Mouse (Mus musculus) midbrain, embryonic 14.5 days (tissue): ENCODE data around the gene Il9r. TPM values are rescaled to one million over a fixed set of nuclear protein-coding genes. Genes with fewer than 3 reads are reported as not detected.

Experiments used
- ATAC-seq: fragments of 200-750 bp; cut with Nextera tagmentation; 2 replicates; pipeline ENCODE4 v1.8.0; 2017; ENCODE audit warnings: moderate number of reproducible peaks, moderate library complexity; ENCODE audit not compliant: low FRiP score, low TSS enrichment
- DNase-seq: peaks from one replicate; pipeline ENCODE4 v3.0.0-alpha.2; 2015
- H3K27ac ChIP-seq: fragments of 300-500 bp; sonication (generic); replicated peaks from 2 replicates; pipeline ENCODE4 v1.5.1; 2014; ENCODE audit warnings: mild to moderate bottlenecking, low read depth, low read length, moderate library complexity
- H3K27me3 ChIP-seq: fragments of 300-500 bp; sonication (generic); 2 replicates; pipeline ENCODE4 v1.6.1; 2014; ENCODE audit warnings: low read length, control low read depth, mixed read lengths; ENCODE audit not compliant: control insufficient read depth, insufficient read depth
- H3K36me3 ChIP-seq: fragments of 300-500 bp; sonication (generic); 2 replicates; pipeline ENCODE4 v1.6.1; 2014; ENCODE audit warnings: low read length, control low read depth; ENCODE audit not compliant: control insufficient read depth, insufficient read depth
- H3K4me1 ChIP-seq: fragments of 300-500 bp; sonication (generic); 2 replicates; pipeline ENCODE4 v1.6.1; 2014; ENCODE audit warnings: mild to moderate bottlenecking, antibody characterized with exemption, low read length, control low read depth; ENCODE audit not compliant: control insufficient read depth, insufficient read depth
- H3K4me2 ChIP-seq: fragments of 300-500 bp; sonication (generic); 2 replicates; pipeline ENCODE4 v1.6.1; 2014; ENCODE audit warnings: mild to moderate bottlenecking, low read length, moderate library complexity
- H3K4me3 ChIP-seq: fragments of 300-500 bp; sonication (generic); replicated peaks from 2 replicates; pipeline ENCODE4 v1.5.1; 2014; ENCODE audit warnings: low read depth, low read length
- H3K9ac ChIP-seq: fragments of 300-500 bp; sonication (generic); replicated peaks from 2 replicates; pipeline ENCODE4 v1.6.1; 2014; ENCODE audit warnings: mild to moderate bottlenecking, low read length, moderate library complexity
- H3K9me3 ChIP-seq: fragments of 300-500 bp; sonication (generic); 2 replicates; pipeline ENCODE4 v1.6.1; 2016; ENCODE audit warnings: low read length, control low read depth, mixed read lengths; ENCODE audit not compliant: control insufficient read depth
- WGBS: fragments of 180-500 bp; shearing (Covaris S2); extraction: QIAGEN DNeasy Blood & Tissue Kit; methylation state at CpG from one replicate; pipeline ENCODE4 v1.1.7; 2014; 5-methylcytosine and 5-hydroxymethylcytosine counted together
- polyA plus RNA-seq: library from polyadenylated mRNA; unstranded; fragments of >200 nt; fragmentation: Nextera tagmentation; extraction: Ambion mirVana; gene quantifications from 2 replicates; pipeline ENCODE4 v1.2.1, GENCODE M21; 2014

The Il9r gene
- polyA plus RNA-seq, 1 experiment from 2014 or later: not detected

DNA sequence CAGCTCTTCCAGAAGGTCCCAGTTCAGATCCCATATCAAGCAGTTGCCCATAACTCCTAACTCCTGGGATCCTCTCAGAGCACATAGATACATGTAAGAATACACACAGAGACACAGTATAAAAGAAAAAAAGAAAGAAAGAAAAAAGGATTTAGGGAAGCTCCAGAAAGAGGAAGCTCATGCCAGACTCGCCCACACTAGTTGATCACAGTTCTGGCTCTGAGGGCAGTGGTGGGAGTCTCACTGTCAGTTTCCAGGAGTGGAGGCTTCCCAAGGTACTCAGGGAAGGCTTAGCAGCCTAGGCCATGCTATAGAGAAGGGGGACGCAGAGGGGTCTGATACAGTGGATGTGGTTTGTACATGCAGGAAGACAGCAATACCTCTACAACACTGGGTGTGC, 31.0 kb upstream of the Il9r start:
- H3K9ac ChIP-seq: no peak overlapping the region
- peaks cover 14% of the 10 kb centered on the region for H3K4me1 ChIP-seq
- no peak overlapping the region for H3K27ac ChIP-seq
- DNase-seq: no peak
- peaks cover 59% of the 10 kb centered on the region for H3K36me3 ChIP-seq
- H3K4me3 ChIP-seq: no peak overlapping the region
- WGBS: 97% methylated on average over 2 of the region's 2 CpGs
- no peak overlapping the region for H3K4me2 ChIP-seq
- H3K27me3 ChIP-seq: no peaks in the 10 kb centered on the region
- no peak for ATAC-seq
- H3K9me3 ChIP-seq: no peaks in the 10 kb centered on the region

DNA sequence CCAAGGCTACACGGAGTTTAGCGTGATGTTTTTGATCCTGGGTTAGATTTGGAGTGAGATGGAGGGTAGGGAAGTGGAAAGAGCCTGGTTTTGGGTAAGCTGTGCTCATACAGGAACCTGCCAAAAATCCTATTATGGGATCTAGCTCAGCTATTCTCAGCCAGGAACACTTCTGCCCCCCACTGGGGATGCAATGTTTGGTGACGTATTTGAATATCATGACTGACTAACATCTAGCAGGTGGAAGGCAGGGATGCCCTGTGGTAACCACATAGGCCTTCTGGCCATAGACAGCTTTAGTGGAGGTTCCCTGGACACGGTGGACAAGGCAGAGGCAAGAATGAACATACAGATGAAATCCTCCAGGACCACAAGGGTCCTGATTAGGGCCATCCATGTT, 30.1 kb upstream of the Il9r start:
- H3K4me1 ChIP-seq: peaks cover 12% of the 10 kb centered on the region
- H3K9me3 ChIP-seq: no peaks in the 10 kb centered on the region
- H3K27me3 ChIP-seq: no peaks in the 10 kb centered on the region
- no peak for DNase-seq
- 85% methylated on average over 4 of the region's 4 CpGs for WGBS
- H3K36me3 ChIP-seq: peaks cover 58% of the 10 kb centered on the region
- no peak for ATAC-seq
- no peak overlapping the region for H3K4me3 ChIP-seq
- H3K9ac ChIP-seq: no peak overlapping the region
- H3K27ac ChIP-seq: no peak overlapping the region
- no peak overlapping the region for H3K4me2 ChIP-seq

DNA sequence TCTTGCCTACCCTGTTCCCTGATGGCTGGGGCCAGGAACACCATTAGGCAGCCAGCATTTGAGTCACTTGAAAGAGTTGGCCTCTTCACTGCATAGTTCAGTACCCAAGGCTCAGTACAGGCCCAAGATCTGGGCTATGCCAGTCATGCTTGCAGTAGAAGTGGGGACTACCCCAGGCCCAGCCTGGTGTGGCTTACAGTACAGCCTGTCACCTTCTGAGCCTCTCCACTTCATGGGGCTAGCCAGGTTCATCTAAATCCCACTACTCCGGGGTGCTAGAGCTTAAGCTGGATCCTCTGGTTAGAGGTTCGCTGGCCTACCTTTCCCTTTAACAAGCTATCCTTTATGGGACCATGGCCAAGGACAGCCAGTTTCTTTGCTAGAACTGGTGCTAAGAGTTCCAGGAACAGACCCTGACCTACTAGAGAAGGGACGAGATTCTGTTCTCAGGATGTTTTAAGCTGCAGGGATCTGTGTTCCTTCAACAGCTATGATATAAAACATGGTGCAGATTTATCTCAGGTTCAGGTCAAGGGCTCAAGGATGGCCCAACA, 28.3 kb upstream of the Il9r start:
- peaks cover 39% of the 10 kb centered on the region for H3K36me3 ChIP-seq
- DNase-seq: no peak
- H3K9ac ChIP-seq: no peak overlapping the region
- H3K27ac ChIP-seq: no peak overlapping the region
- no peak for ATAC-seq
- H3K4me2 ChIP-seq: no peak overlapping the region
- H3K27me3 ChIP-seq: peaks cover 8% of the 10 kb centered on the region; the same call in 1 of the 2 replicates
- 95% methylated on average over 3 of the region's 3 CpGs for WGBS
- H3K4me1 ChIP-seq: peaks cover 12% of the 10 kb centered on the region
- H3K4me3 ChIP-seq: no peak overlapping the region
- no peaks in the 10 kb centered on the region for H3K9me3 ChIP-seq

DNA sequence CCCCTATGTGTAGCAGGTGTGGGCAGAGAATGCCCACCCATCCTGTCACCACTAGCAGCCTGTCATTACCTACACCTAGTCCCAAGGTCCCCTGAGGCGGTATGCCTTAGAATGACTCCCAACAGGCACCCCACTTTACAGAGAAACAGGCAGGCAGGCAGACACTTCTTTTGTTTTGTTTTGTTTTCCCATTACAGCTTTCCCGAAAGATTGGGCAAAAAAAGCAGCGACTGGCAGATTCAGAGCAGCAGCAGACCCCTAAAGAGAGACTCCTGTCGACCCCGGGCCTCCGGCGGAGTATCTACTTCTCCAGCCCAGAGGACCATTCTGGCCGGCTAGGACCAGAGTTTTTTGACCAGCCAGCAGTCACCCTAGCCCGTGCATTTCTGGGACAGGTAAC, 27.5 kb upstream of the Il9r start:
- Histone ChIP-seq H3K4me3 (0 out of 2 replicates have a peak overlapping the region, but pooled peaks have one; percentile 67), H3K27ac (no peak overlapping the region), H3K9me3 (no peaks in the 10 kb centered on the region), H3K9ac (no peak overlapping the region), H3K4me1 (peaks cover 19% of the 10 kb centered on the region), H3K4me2 (peak overlapping the region; percentile 74), H3K27me3 (peaks cover 16% of the 10 kb centered on the region), H3K36me3 (peaks cover 35% of the 10 kb centered on the region)
- 92% methylated on average over 9 of the region's 9 CpGs for WGBS
- ATAC-seq: no peak
- no peak for DNase-seq

DNA sequence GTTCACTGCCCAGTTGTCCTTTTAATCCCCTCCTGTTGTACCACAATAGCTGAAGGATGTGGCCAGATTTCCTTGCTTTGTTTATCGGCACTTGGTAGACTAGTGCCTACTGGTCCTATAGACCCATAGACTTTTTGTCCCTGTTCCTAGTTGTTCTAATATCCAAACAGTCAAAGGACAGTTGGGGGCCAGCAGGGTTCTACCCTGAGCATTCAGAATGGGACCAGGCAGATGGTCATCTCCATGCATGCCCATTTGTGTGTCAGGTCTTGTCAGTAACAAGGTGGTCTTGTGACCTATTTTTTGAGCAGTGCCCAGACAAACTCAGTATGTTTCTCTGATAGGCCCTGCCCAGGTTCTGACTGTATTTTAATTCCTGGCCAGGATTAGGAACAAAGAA, 27.0 kb upstream of the Il9r start:
- Histone ChIP-seq H3K9me3 (no peaks in the 10 kb centered on the region), H3K27ac (peak overlapping the region; percentile 76; the same call in 1 of the 2 replicates), H3K9ac (peak overlapping the region; percentile 75), H3K27me3 (peaks cover 21% of the 10 kb centered on the region), H3K36me3 (peaks cover 30% of the 10 kb centered on the region), H3K4me3 (peak overlapping the region; percentile 67), H3K4me1 (peaks cover 24% of the 10 kb centered on the region), H3K4me2 (peak overlapping the region; percentile 74)
- DNase-seq (no peak), ATAC-seq (no peak)
- 26% methylated on average over 1 of the region's 1 CpGs for WGBS

DNA sequence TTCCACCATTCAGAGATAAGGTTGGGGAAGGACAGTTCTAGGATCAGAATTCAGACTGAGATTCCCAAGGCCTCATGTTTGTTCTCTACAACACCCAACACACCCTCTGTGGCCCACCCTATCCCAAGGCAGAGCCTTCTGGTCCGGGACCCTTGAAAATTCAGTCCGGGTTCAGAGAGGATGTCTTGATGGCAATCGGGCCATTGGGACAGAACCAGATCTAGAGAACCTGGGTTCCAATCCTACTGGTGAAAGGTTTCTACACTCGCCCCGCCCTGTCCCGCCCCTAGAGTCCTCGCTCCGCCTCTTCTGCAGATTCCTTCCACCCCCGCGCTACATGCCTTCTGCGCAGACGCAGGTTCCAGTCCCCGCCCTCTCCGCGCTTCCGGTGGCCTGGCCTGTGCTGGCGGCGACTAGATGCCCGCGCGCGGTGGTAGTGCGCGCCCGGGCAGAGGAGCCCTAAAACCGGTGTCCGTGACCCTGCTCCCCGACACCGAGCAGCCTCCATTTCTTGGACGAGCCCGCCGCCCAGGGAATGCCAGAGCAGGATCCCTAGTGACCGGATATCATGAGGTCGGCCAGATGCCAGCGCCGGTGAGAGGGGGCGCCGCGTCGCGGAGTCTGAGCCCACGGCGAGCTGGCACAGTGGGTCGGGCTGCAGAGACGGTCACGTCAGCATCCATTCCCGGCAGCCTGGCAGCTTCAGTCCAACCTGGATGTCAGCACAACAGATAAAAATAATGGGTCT, 26.2 kb upstream of the Il9r start, which contains the start of gene Mpg:
Gene Mpg (plus strand): TSS at position 382 of the 748 bp plus-strand sequence.
- peaks cover 23% of the 10 kb centered on the region for H3K27me3 ChIP-seq
- H3K9me3 ChIP-seq: no peaks in the 10 kb centered on the region
- H3K4me1 ChIP-seq: peaks cover 27% of the 10 kb centered on the region
- H3K27ac ChIP-seq: peak within 1 kb of the TSS; percentile 76
- ATAC-seq: peak; percentile 77
- peak within 1 kb of the TSS; percentile 75 for H3K9ac ChIP-seq
- 3% methylated on average over 47 of the region's 47 CpGs for WGBS
- H3K4me3 ChIP-seq: peak within 1 kb of the TSS; percentile 67
- H3K4me2 ChIP-seq: peak within 1 kb of the TSS; percentile 74
- peak; percentile 92 for DNase-seq
- peaks cover 22% of the 10 kb centered on the region for H3K36me3 ChIP-seq

DNA sequence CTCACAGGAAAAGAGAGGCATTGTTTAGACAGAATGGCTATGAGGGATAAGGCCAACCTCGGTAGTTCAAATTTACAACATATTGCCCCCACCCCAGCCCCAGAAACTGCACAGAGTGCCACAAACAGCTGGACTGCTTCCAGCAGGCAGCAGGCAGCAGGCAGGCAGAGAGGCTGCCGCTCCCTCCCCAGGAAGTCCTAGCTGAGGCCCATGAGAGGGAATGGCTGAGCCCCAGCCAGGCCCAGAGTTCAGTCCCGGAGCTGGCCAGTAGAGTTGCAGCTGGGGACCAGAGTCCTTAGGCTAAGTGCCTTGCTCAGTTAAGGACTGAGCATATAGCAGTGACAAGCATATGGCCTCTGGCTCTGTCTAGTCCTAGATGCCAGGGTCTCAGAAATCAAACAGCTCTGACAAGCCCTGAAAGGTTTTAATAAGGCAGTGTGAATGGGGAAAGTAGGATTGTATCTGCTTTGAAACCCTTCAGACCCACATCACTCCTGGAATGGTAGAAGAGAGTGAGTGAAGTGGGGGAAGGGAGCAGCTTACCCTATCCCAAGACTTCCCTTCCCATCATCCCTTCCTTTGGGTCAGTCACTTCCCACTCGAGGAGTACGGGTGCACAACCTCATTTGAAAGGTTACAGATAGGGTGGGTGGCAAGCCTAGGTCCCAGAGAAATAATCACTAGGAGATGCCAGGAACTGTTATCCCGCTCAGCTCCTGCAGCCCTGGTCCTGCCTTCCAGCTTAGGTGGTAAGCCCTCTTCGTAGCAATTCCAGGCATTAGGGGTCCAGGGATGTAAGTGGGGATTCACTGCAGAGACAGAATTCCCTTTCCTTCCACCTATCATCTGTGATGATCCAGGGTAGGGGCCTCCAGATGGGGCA, 25.4 kb upstream of the Il9r start:
- Histone ChIP-seq H3K9ac (no peak overlapping the region), H3K27me3 (peaks cover 23% of the 10 kb centered on the region), H3K4me1 (peaks cover 27% of the 10 kb centered on the region), H3K4me2 (no peak overlapping the region), H3K36me3 (peaks cover 14% of the 10 kb centered on the region), H3K4me3 (no peak overlapping the region), H3K27ac (peak overlapping the region; percentile 55), H3K9me3 (no peaks in the 10 kb centered on the region)
- ATAC-seq: no peak
- DNase-seq: no peak
- 62% methylated on average over 7 of the region's 7 CpGs for WGBS

DNA sequence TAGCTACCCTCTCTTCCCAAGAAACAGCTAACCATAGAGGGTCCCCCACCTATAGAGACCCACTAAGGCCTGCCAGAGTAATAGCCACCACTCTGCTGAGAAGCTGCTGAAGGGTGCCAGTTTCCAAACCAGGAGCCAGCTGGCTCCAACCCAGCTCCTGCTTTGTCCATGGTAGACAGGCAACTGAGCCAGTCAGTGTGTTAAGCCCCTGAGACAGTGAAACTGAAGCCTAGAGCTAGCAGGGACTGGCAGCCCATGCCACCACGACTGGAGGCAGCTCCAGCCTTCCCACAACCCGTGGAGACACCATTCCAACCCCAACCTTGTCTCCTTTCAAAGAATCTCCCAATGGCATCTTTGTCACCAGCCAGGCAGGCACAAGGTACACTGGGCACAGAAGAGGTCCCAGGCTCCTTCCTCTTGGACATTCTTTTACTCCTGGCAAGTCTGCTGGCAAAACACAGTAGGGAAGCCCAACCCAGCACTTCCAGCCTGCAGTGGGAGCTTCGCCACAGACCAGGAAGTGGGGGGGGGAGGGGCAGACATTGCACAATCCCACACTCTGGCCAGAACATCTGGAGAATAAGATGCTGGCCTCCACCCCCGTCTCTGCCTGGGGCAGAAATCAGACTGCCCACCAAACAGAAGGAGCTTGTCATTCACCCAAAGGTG, 24.5 kb upstream of the Il9r start:
- Histone ChIP-seq H3K36me3 (peaks cover 9% of the 10 kb centered on the region), H3K4me3 (no peak overlapping the region), H3K4me2 (no peak overlapping the region), H3K9me3 (no peaks in the 10 kb centered on the region), H3K9ac (no peak overlapping the region), H3K4me1 (peaks cover 27% of the 10 kb centered on the region), H3K27ac (peak overlapping the region; percentile 55), H3K27me3 (peaks cover 23% of the 10 kb centered on the region)
- 36% methylated on average over 4 of the region's 4 CpGs for WGBS
- ATAC-seq (no peak), DNase-seq (peak; percentile 59)
